Mouse (Mus musculus): ENCODE data around the gene Tmub2. TPM values are rescaled to one million over a fixed set of nuclear protein-coding genes. Genes with fewer than 3 reads are reported as not detected.
A peak's percentile ranks its signal among the peaks of the same experiment; 100 is the strongest.

Tmub2 gene
- total RNA-seq (2021): 10 to 100 TPM; 55.2 to 60.4 TPM
- long read RNA-seq, transcript Tmub2-205 (3 exons, 2,249 nt): minor isoform, 16 of 71 reads
- long read RNA-seq, transcript Tmub2-201 (4 exons, 1,939 nt): major isoform, 32 of 71 reads
- long read RNA-seq, transcript Tmub2-202 (3 exons, 1,876 nt): minor isoform, 8 of 71 reads
- long read RNA-seq, partial matches to known transcripts: 9 of 71 reads
- long read RNA-seq, other reads (novel, unspliced or antisense): 6 of 71 reads

- DNase-seq (ENCODE audit: low spot score in 2 of 2): peak; percentile 90 to 91
These were observed at the start of gene Tmub2 for GRCm38 (mm10) chr11:102284501-102285094. Tmub2 (plus strand) TSS chr11:102284931.

- no peak for DNase-seq (ENCODE audit: low spot score in 2 of 2)
These were observed 48.7 kb upstream of the Tmub2 start for GRCm38 (mm10) chr11:102236022-102236421.

GRCm38 (mm10) chr11:102240636-102241035 is 44.1 kb upstream of the Tmub2 start:
- DNase-seq (ENCODE audit: low spot score in 2 of 2): no peak

- DNase-seq (ENCODE audit: low spot score in 2 of 2): no peak
These were observed 43.5 kb upstream of the Tmub2 start for GRCm38 (mm10) chr11:102241246-102241645.

GRCm38 (mm10) chr11:102241874-102242273 is 42.9 kb upstream of the Tmub2 start:
- no peak for DNase-seq (ENCODE audit: low spot score in 2 of 2)

GRCm38 (mm10) chr11:102244926-102245449 is 39.7 kb upstream of the Tmub2 start:
- DNase-seq (ENCODE audit: low spot score in 2 of 2): peak; percentile 67 to 68

- no peak for DNase-seq (ENCODE audit: low spot score in 2 of 2)
These were observed 39.0 kb upstream of the Tmub2 start for GRCm38 (mm10) chr11:102245581-102246272.

- no peak for DNase-seq (ENCODE audit: low spot score in 2 of 2)
These were observed 38.5 kb upstream of the Tmub2 start for GRCm38 (mm10) chr11:102246273-102246635.

- DNase-seq (ENCODE audit: low spot score in 2 of 2): no peak
These were observed 37.9 kb upstream of the Tmub2 start for GRCm38 (mm10) chr11:102246871-102247270.

GRCm38 (mm10) chr11:102248630-102249230 is 36.0 kb upstream of the Tmub2 start, which contains the start of gene BC030867:
BC030867 (plus strand) TSS chr11:102248882.
- peak; percentile 97 to 98 for DNase-seq (ENCODE audit: low spot score in 2 of 2)

GRCm38 (mm10) chr11:102249351-102250090 is 35.2 kb upstream of the Tmub2 start:
- DNase-seq (ENCODE audit: low spot score in 2 of 2): no peak

GRCm38 (mm10) chr11:102257514-102257913 is 27.2 kb upstream of the Tmub2 start:
- DNase-seq (ENCODE audit: low spot score in 2 of 2): peak in 1 of 2 experiments; percentile 39

GRCm38 (mm10) chr11:102258095-102258494 is 26.6 kb upstream of the Tmub2 start:
- no peak for DNase-seq (ENCODE audit: low spot score in 2 of 2)

GRCm38 (mm10) chr11:102258521-102258920 is 26.2 kb upstream of the Tmub2 start:
- no peak for DNase-seq (ENCODE audit: low spot score in 2 of 2)

- no peak for DNase-seq (ENCODE audit: low spot score in 2 of 2)
These were observed 21.5 kb upstream of the Tmub2 start for GRCm38 (mm10) chr11:102263211-102263610.

- no peak for DNase-seq (ENCODE audit: low spot score in 2 of 2)
These were observed 18.9 kb upstream of the Tmub2 start for GRCm38 (mm10) chr11:102265816-102266215.

- DNase-seq (ENCODE audit: low spot score in 2 of 2): no peak
These were observed 17.9 kb upstream of the Tmub2 start for GRCm38 (mm10) chr11:102266631-102267355.

GRCm38 (mm10) chr11:102267480-102267879 is 17.3 kb upstream of the Tmub2 start:
- DNase-seq (ENCODE audit: low spot score in 2 of 2): peak; percentile 75 to 77

GRCm38 (mm10) chr11:102268520-102269244 is 16.0 kb upstream of the Tmub2 start, which contains the start of gene Asb16:
Asb16 (plus strand) TSS chr11:102268743.
- no peak for DNase-seq (ENCODE audit: low spot score in 2 of 2)

All from layer of hippocampus, postnatal 10 days (tissue).